Comparison of ENCODE assay signal across 12 mouse cellular contexts in the genomic region with DNA sequence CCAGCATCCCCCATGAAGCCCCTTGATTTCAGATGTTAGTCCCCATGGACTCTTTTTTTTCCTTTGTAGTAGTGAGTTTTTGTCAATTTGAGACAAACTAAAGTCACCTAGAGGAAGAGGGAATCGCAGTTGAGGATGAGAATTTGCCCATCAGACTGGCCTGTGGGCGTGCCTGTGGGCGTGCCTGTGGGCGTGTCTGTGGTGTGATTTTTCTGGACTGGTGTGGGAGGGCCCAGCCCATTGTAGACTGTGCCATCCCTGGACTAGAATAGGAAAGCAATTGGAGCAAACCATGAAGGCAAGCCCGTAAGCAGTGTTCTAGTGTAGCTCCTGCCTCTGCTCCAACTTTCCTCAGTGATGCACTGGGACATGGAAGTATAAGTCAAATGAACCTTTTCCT. TPM values are rescaled to one million over a fixed set of nuclear protein-coding genes. Genes with fewer than 3 reads are reported as not detected.
DNase-seq lines count a peak whose midpoint lies in the region; ATAC-seq and TF ChIP-seq lines count a peak whose summit lies in the region.
"Had no signal": no experiment of that assay in that cellular context is flagged by ENCODE, and none has a peak within 500 bp of the region (broad histone marks: within the 10 kb centered on the region; RNA-seq: fewer than 3 reads in every experiment).

No protein-coding gene starts in this region.

- no peak for ATAC-seq in lung, embryonic 14.5 days (ENCODE audit: insufficient read depth)
- no peak for ATAC-seq in lung, postnatal 0 days
- ATAC-seq: intestine, embryonic 16.5 days had no signal

- no peak overlapping the region for H3K9ac ChIP-seq in lung, embryonic 14.5 days
- H3K9ac ChIP-seq in lung, postnatal 0 days (replicated peaks; ENCODE audit: low read depth): no peak overlapping the region

- TF ChIP-seq CTCF in lung, embryonic 14.5 days (IDR thresholded peaks at IDR 0.05; ENCODE audit: low read depth): no peak
- TF ChIP-seq CTCF in lung, postnatal 0 days (IDR thresholded peaks at IDR 0.05): no peak
- TF ChIP-seq CTCF in layer of hippocampus, adult 2 months (conservative IDR thresholded peaks at IDR 0.05): no peak

- no peak overlapping the region for H3K27ac ChIP-seq in lung, embryonic 14.5 days (ENCODE audit: low read depth)
- no peak overlapping the region for H3K27ac ChIP-seq in lung, postnatal 0 days (ENCODE audit: low read length)
- no peak overlapping the region for H3K27ac ChIP-seq in layer of hippocampus, adult 2 months

- no peaks in the 10 kb centered on the region for H3K9me3 ChIP-seq in lung, embryonic 14.5 days (ENCODE audit: low read depth, low read length)
- H3K9me3 ChIP-seq in lung, postnatal 0 days (ENCODE audit: low read length): no peaks in the 10 kb centered on the region
- H3K9me3 ChIP-seq: megakaryocyte, embryonic 14.5 days had no signal

- no peak for TF ChIP-seq EP300 in lung, postnatal 0 days (IDR thresholded peaks at IDR 0.05)

- no peaks in the 10 kb centered on the region for H3K27me3 ChIP-seq in lung, embryonic 14.5 days (ENCODE audit: insufficient read depth, low read length)
- no peaks in the 10 kb centered on the region for H3K27me3 ChIP-seq in lung, postnatal 0 days (replicated peaks; ENCODE audit: insufficient read depth, low read length)

- H3K4me2 ChIP-seq in lung, embryonic 14.5 days: no peak overlapping the region
- no peak overlapping the region for H3K4me2 ChIP-seq in lung, postnatal 0 days (replicated peaks; ENCODE audit: low read depth, low read length)

- 54% methylated on average over 5 of the region's 5 CpGs for WGBS in lung, embryonic 14.5 days
- 51% methylated on average over 5 of the region's 5 CpGs for WGBS in lung, postnatal 0 days

- H3K4me1 ChIP-seq in lung, embryonic 14.5 days (ENCODE audit: insufficient read depth): peaks cover 6% of the 10 kb centered on the region; the same call in 1 of the 2 replicates
- H3K4me1 ChIP-seq in lung, postnatal 0 days (ENCODE audit: insufficient read depth, low read depth, low read length): peaks cover 4% of the 10 kb centered on the region; the same call in 1 of the 2 replicates

- no peaks in the 10 kb centered on the region for H3K36me3 ChIP-seq in lung, embryonic 14.5 days (ENCODE audit: insufficient read depth)
- H3K36me3 ChIP-seq in lung, postnatal 0 days (ENCODE audit: insufficient read depth, low read length): no peaks in the 10 kb centered on the region

- peak; percentile 46 for DNase-seq in adrenal gland, postnatal 10 days
- no peak for DNase-seq in adrenal gland, adult 8-10 months
- DNase-seq in lung, embryonic 14.5 days: peak; percentile 43
- DNase-seq in lung, postnatal 0 days (ENCODE audit: low spot score): no peak
- DNase-seq in embryo, embryonic 10 days (ENCODE audit: low spot score): peak; percentile 60
- DNase-seq in retina, embryonic 14.5 days (ENCODE audit: low spot score): peak; percentile 49
- DNase-seq in thymus, postnatal 10 days (ENCODE audit: low spot score in 2 of 2): no peak
- no peak for DNase-seq in layer of hippocampus, adult 2 months (ENCODE audit: low spot score in 2 of 2)
- DNase-seq: gastrocnemius, postnatal 36 days; layer of hippocampus, postnatal 36 days had no signal

- H3K4me3 ChIP-seq in lung, embryonic 14.5 days (ENCODE audit: low read depth, low read length): no peak overlapping the region
- H3K4me3 ChIP-seq in lung, postnatal 0 days (ENCODE audit: low read depth, low read length): no peak overlapping the region
- no peak overlapping the region for H3K4me3 ChIP-seq in layer of hippocampus, adult 2 months
- H3K4me3 ChIP-seq: megakaryocyte, embryonic 14.5 days had no signal

RNA-seq across cellular contexts. Expression of a gene that starts 3.4 kb away (rescaled TPM):
- total RNA-seq in adrenal gland, postnatal 10 days (2021): 100 to 1,000 TPM; 530 to 551 TPM
- 100 to 1,000 TPM; 184 to 265 (median 230) TPM for total RNA-seq in adrenal gland, adult 8-10 months (2022)
- 166 and 173 TPM in 2 replicates for polyA plus RNA-seq in lung, embryonic 14.5 days (2014; fragmentation: Nextera tagmentation; extraction: Ambion mirVana)
- 129 and 140 TPM in 2 replicates for polyA plus RNA-seq in lung, postnatal 0 days (2015; fragmentation: Nextera tagmentation; extraction: Ambion mirVana)
- total RNA-seq in layer of hippocampus, adult 2 months (2021): 100 to 1,000 TPM; 176 to 185 TPM

RNA-seq across cellular contexts. Expression of a gene that starts 37.7 kb away (rescaled TPM):
- 10 to 100 TPM; 13.5 to 14.3 TPM for total RNA-seq in adrenal gland, postnatal 10 days (2021)
- 10 to 100 TPM; 15.1 to 22.2 (median 18.1) TPM for total RNA-seq in adrenal gland, adult 8-10 months (2022)
- polyA plus RNA-seq in lung, embryonic 14.5 days (2014; fragmentation: Nextera tagmentation; extraction: Ambion mirVana): 15.6 and 16.6 TPM in 2 replicates
- polyA plus RNA-seq in lung, postnatal 0 days (2015; fragmentation: Nextera tagmentation; extraction: Ambion mirVana): 18.5 and 19.5 TPM in 2 replicates
- 10 to 100 TPM; 69.1 to 79.4 TPM for total RNA-seq in layer of hippocampus, adult 2 months (2021)

Comparison
In these comparisons a context has a peak if more than half of its experiments do, and no peak if none do; other contexts are left out.
1. DNase-seq: peak in adrenal gland, postnatal 10 days (single experiment), lung, embryonic 14.5 days (single experiment), embryo, embryonic 10 days (single experiment) and retina, embryonic 14.5 days (single experiment); none in adrenal gland, adult 8-10 months (single experiment), lung, postnatal 0 days (single experiment), thymus, postnatal 10 days (0 of 2) and layer of hippocampus, adult 2 months (0 of 2).